Mouse (Mus musculus) CD4-positive naive resting alpha-beta T cell, adult 57 days (primary cell): Measurements from ENCODE around the gene Olfr1396. TPM values are rescaled to one million over a fixed set of nuclear protein-coding genes. Genes with fewer than 3 reads are reported as not detected.

Source experiments
- total RNA-seq: library from RNA; stranded (reverse); gene quantifications from one replicate; pipeline ENCODE4 v1.2.4, GENCODE M21; 2023

Olfr1396 gene
- total RNA-seq: not detected

GRCm38 (mm10) chr11:49114774-49115173, at the start of gene Olfr1396:
Gene Olfr1396 (minus strand): TSS chr11:49114874.

GRCm38 (mm10) chr11:49154077-49154476, 39.4 kb upstream of the Olfr1396 start, which contains the start of gene Olfr1394:
Gene Olfr1394 (plus strand): TSS chr11:49154377.

GRCm38 (mm10) chr11:49141974-49142373, 27.3 kb upstream of the Olfr1396 start, which contains the start of gene Olfr1395:
Gene Olfr1395 (plus strand): TSS chr11:49142274.

GRCm38 (mm10) chr11:49076001-49076757, 38.5 kb downstream of the Olfr1396 start, which contains the start of gene Ifi47:
Gene Ifi47 (plus strand): TSS chr11:49076587.

GRCm38 (mm10) chr11:49063713-49064469, 50.8 kb downstream of the Olfr1396 start, which contains the start of gene Tgtp2:
Gene Tgtp2 (minus strand): TSS chr11:49064206.

Other genes starting within 250 kb of the Olfr1396 start
- gene Irgm1, start 243.2 kb downstream of the Olfr1396 start, total RNA-seq: 47.4 TPM
- gene Gm5431, start 212.7 kb downstream of the Olfr1396 start, total RNA-seq: 20.8 TPM
- 39.6 TPM for gene Psme2b, start 168.7 kb downstream of the Olfr1396 start, total RNA-seq
- gene Olfr56, start 136.0 kb downstream of the Olfr1396 start, total RNA-seq: 1.0 TPM
- gene 9930111J21Rik1, start 135.5 kb downstream of the Olfr1396 start, total RNA-seq: 75.3 TPM
- gene Gm12185, start 122.6 kb downstream of the Olfr1396 start, total RNA-seq: 50.5 TPM
- 82.7 TPM for gene Tgtp1, start 120.7 kb downstream of the Olfr1396 start, total RNA-seq
- 78.9 TPM for gene 9930111J21Rik2, start 63.6 kb downstream of the Olfr1396 start, total RNA-seq
- 40.7 TPM for gene Tgtp2, start 50.7 kb downstream of the Olfr1396 start, total RNA-seq
- 140 TPM for gene Ifi47, start 38.3 kb downstream of the Olfr1396 start, total RNA-seq
- gene Olfr1395, start 27.4 kb upstream of the Olfr1396 start, total RNA-seq: not detected
- gene Olfr1394, start 39.5 kb upstream of the Olfr1396 start, total RNA-seq: not detected
- 0.89 TPM for gene Btnl9, start 72.3 kb upstream of the Olfr1396 start, total RNA-seq
- 94.6 TPM for gene Zfp62, start 88.4 kb upstream of the Olfr1396 start, total RNA-seq
- 52.8 TPM for gene Mgat1, start 129.3 kb upstream of the Olfr1396 start, total RNA-seq
- 0.27 TPM for gene Olfr1393, start 163.4 kb upstream of the Olfr1396 start, total RNA-seq
- not detected for gene Olfr1392, start 170.4 kb upstream of the Olfr1396 start, total RNA-seq
- gene Olfr10, start 189.9 kb upstream of the Olfr1396 start, total RNA-seq: not detected
- gene Olfr1391, start 207.9 kb upstream of the Olfr1396 start, total RNA-seq: not detected
- gene Olfr1390, start 220.3 kb upstream of the Olfr1396 start, total RNA-seq: not detected